Mouse (Mus musculus) myocyte (in vitro differentiated cells): Measurements from ENCODE around the gene Lrch4.

Experiments
- CEBPB ChIP-seq: IDR thresholded peaks from 2 replicates; pipeline ENCODE4 v1.6.1; 2011; ENCODE audit warnings: mild to moderate bottlenecking, moderate library complexity; ENCODE audit not compliant: poor library complexity, insufficient read depth, severe bottlenecking
- E2F4 ChIP-seq: IDR thresholded peaks from one replicate; pipeline ENCODE4 v1.6.1; 2011; ENCODE audit warnings: mild to moderate bottlenecking, control low read depth, moderate library complexity; ENCODE audit not compliant: insufficient read depth
- MAX ChIP-seq: IDR thresholded peaks from one replicate; pipeline ENCODE4 v1.6.1; 2011; ENCODE audit warnings: low read depth, mild to moderate bottlenecking, control low read depth
- MYOD1 ChIP-seq, 3 experiments: IDR thresholded peaks; one replicate each; pipeline ENCODE4 v1.6.1; 2011; ENCODE audit warnings: control low read depth in 2 of 3, low read depth in 2 of 3, mild to moderate bottlenecking in 2 of 3, moderate library complexity in 1 of 3; ENCODE audit not compliant: insufficient read length in 2 of 3, control insufficient read depth in 1 of 3
- MYOG ChIP-seq, 3 experiments: IDR thresholded peaks; one replicate each; pipeline ENCODE4 v1.6.1; 2011; ENCODE audit warnings: control low read depth in 2 of 3, low read depth in 2 of 3, mild to moderate bottlenecking in 2 of 3; ENCODE audit not compliant: insufficient read length in 2 of 3, control insufficient read depth in 1 of 3, insufficient read depth in 1 of 3
- POLR2A ChIP-seq: IDR thresholded peaks from one replicate; pipeline ENCODE4 v1.6.1; 2011; ENCODE audit warnings: low read depth, mild to moderate bottlenecking, control low read depth, moderate library complexity; ENCODE audit not compliant: insufficient read length
- POLR2AphosphoS2 ChIP-seq: IDR thresholded peaks from one replicate; pipeline ENCODE4 v1.6.1; 2011; ENCODE audit warnings: low read depth, control low read depth; ENCODE audit not compliant: insufficient read length
- REST ChIP-seq: IDR thresholded peaks from one replicate; pipeline ENCODE4 v1.6.1; 2011; ENCODE audit warnings: mild to moderate bottlenecking, control low read depth, moderate library complexity; ENCODE audit not compliant: insufficient read depth, insufficient read length
- SRF ChIP-seq: IDR thresholded peaks from one replicate; pipeline ENCODE4 v1.6.1; 2011; ENCODE audit warnings: low read depth; ENCODE audit not compliant: control insufficient read depth, insufficient read length
- TCF12 ChIP-seq: IDR thresholded peaks from one replicate; pipeline ENCODE4 v1.6.1; 2011; ENCODE audit warnings: mild to moderate bottlenecking, control low read depth; ENCODE audit not compliant: poor library complexity, insufficient read depth, severe bottlenecking
- TCF3 ChIP-seq: IDR thresholded peaks from one replicate; pipeline ENCODE4 v1.6.1; 2011; ENCODE audit warnings: low read depth, control low read depth; ENCODE audit not compliant: insufficient read length
- USF1 ChIP-seq: IDR thresholded peaks from one replicate; pipeline ENCODE4 v1.6.1; 2011; ENCODE audit warnings: low read depth, mild to moderate bottlenecking, control low read depth, moderate library complexity

GRCm38 (mm10) chr5:137623937-137624530 is 4.9 kb upstream of the Lrch4 start:
- TF ChIP-seq POLR2AphosphoS2 (no peak), MAX (no peak), POLR2A (no peak), MYOD1 (IDR thresholded peaks at IDR 0.05; ENCODE audit: control insufficient read depth in 1 of 3, insufficient read length in 2 of 3, low read depth in 2 of 3) (no peak), TCF12 (no peak), E2F4 (no peak), MYOG (IDR thresholded peaks at IDR 0.05; ENCODE audit: control insufficient read depth in 1 of 3, insufficient read depth in 1 of 3, insufficient read length in 2 of 3, low read depth in 2 of 3) (no peak), CEBPB (no peak), USF1 (no peak), TCF3 (no peak), SRF (no peak), REST (no peak)
